Mouse (Mus musculus) cortical plate, adult 2 months (tissue): Measurements from ENCODE around the gene Pole3. TPM values are rescaled to one million over a fixed set of nuclear protein-coding genes. Genes with fewer than 3 reads are reported as not detected.

Experiments
- H3K27ac ChIP-seq: fragments of 200-500 bp; 2 replicates; pipeline ENCODE4 v1.5.1; 2012; ENCODE audit warnings: low read length, control low read depth, inconsistent platforms; ENCODE audit not compliant: insufficient read depth
- H3K4me1 ChIP-seq: fragments of 200-500 bp; 2 replicates; pipeline ENCODE4 v1.6.1; 2011; ENCODE audit warnings: low read length; ENCODE audit not compliant: control insufficient read depth, insufficient read depth
- H3K4me3 ChIP-seq: fragments of 200-500 bp; 2 replicates; pipeline ENCODE4 v1.5.1; 2011; ENCODE audit warnings: mild to moderate bottlenecking, low read length, control low read depth; ENCODE audit not compliant: insufficient read depth
- CTCF ChIP-seq: fragments of 200-500 bp; IDR thresholded peaks from 2 replicates; pipeline ENCODE4 v1.5.1; 2011; ENCODE audit warnings: mild to moderate bottlenecking, control low read depth, low read length; ENCODE audit not compliant: insufficient read depth; ENCODE audit errors: extremely low read depth
- POLR2A ChIP-seq: fragments of 200-500 bp; IDR thresholded peaks from 2 replicates; pipeline ENCODE4 v1.6.1; 2011; ENCODE audit warnings: mild to moderate bottlenecking, low read length, control low read depth; ENCODE audit not compliant: insufficient read depth; ENCODE audit errors: extremely low read depth
- polyA plus RNA-seq: library from polyadenylated mRNA; depleted of rRNA; stranded (reverse); fragments of >200 nt; gene quantifications from 2 replicates; pipeline ENCODE4 v1.2.3, GENCODE M21; 2012

Pole3 gene
- polyA plus RNA-seq, 1 experiment, result 26.0 TPM

- H3K27ac ChIP-seq, result 0 out of 2 replicates have a peak within 1 kb of the TSS, but pooled peaks have one; percentile 24
- H3K4me3 ChIP-seq, result peak within 1 kb of the TSS; percentile 94
Measured at GRCm38 (mm10) chr4:62519849-62520233, 5.0 kb downstream of the Pole3 start, which contains the start of gene Alad. Gene Alad (minus strand): TSS chr4:62519918.

GRCm38 (mm10) chr4:62519122-62519848 lies 5.6 kb downstream of the Pole3 start:
- Histone ChIP-seq H3K27ac (0 out of 2 replicates have a peak overlapping the region, but pooled peaks have one; percentile 24), H3K4me1 (peaks cover 10% of the 10 kb centered on the region), H3K4me3 (peak overlapping the region; percentile 94)
- TF ChIP-seq POLR2A (no peak), CTCF (no peak)

More at GRCm38 (mm10) chr4:62519849-62520233, 5.0 kb downstream of the Pole3 start, which contains the start of gene Alad:
- TF ChIP-seq CTCF (no peak), POLR2A (peak; percentile 55; the same call in 1 of the 2 replicates)
- H3K4me1 ChIP-seq, result peaks cover 11% of the 10 kb centered on the region

- no peak for TF ChIP-seq CTCF
- no peak for TF ChIP-seq POLR2A
- peak overlapping the region; percentile 94; the same call in 1 of the 2 replicates for H3K4me3 ChIP-seq
- no peak overlapping the region for H3K27ac ChIP-seq
- peaks cover 9% of the 10 kb centered on the region for H3K4me1 ChIP-seq
Measured at GRCm38 (mm10) chr4:62518416-62519121, 6.3 kb downstream of the Pole3 start.

- Histone ChIP-seq H3K27ac (no peak overlapping the region), H3K4me1 (peaks cover 9% of the 10 kb centered on the region), H3K4me3 (no peak overlapping the region)
- no peak for TF ChIP-seq POLR2A
- no peak for TF ChIP-seq CTCF
Measured at GRCm38 (mm10) chr4:62517538-62518415, 7.1 kb downstream of the Pole3 start.

- H3K27ac ChIP-seq, result no peak overlapping the region
- H3K4me1 ChIP-seq, result peaks cover 9% of the 10 kb centered on the region
- no peak overlapping the region for H3K4me3 ChIP-seq
- TF ChIP-seq POLR2A, result no peak
- no peak for TF ChIP-seq CTCF
Measured at GRCm38 (mm10) chr4:62517046-62517445, 7.8 kb downstream of the Pole3 start.

- TF ChIP-seq CTCF (no peak), POLR2A (no peak)
- Histone ChIP-seq H3K4me1 (peaks cover 9% of the 10 kb centered on the region), H3K27ac (no peak overlapping the region), H3K4me3 (no peak overlapping the region)
Measured at GRCm38 (mm10) chr4:62516579-62516978, 8.3 kb downstream of the Pole3 start.

- Histone ChIP-seq H3K4me3 (no peak overlapping the region), H3K27ac (peak overlapping the region; percentile 65; the same call in 1 of the 2 replicates), H3K4me1 (peaks cover 9% of the 10 kb centered on the region)
- TF ChIP-seq CTCF (no peak), POLR2A (no peak)
Measured at GRCm38 (mm10) chr4:62516079-62516478, 8.8 kb downstream of the Pole3 start.

- Histone ChIP-seq H3K4me1 (peaks cover 9% of the 10 kb centered on the region), H3K4me3 (no peak overlapping the region), H3K27ac (peak overlapping the region; percentile 65; the same call in 1 of the 2 replicates)
- TF ChIP-seq CTCF (no peak), POLR2A (no peak)
Measured at GRCm38 (mm10) chr4:62515490-62515889, 9.4 kb downstream of the Pole3 start.

- TF ChIP-seq CTCF, result no peak
- no peak for TF ChIP-seq POLR2A
- peaks cover 9% of the 10 kb centered on the region for H3K4me1 ChIP-seq
- no peak overlapping the region for H3K4me3 ChIP-seq
- no peak overlapping the region for H3K27ac ChIP-seq
Measured at GRCm38 (mm10) chr4:62514995-62515394, 9.9 kb downstream of the Pole3 start.
